ENCODE assay signal across 9 mouse cellular contexts in genomic region chr7:60003921-60004605, GRCm38 (mm10). TPM values are rescaled to one million over a fixed set of nuclear protein-coding genes. Genes with fewer than 3 reads are reported as not detected.
A peak's percentile ranks its signal among the peaks of the same experiment; 100 is the strongest.
DNase-seq lines count a peak whose midpoint lies in the region; ATAC-seq lines count a peak whose summit lies in the region.
"Had no signal": no experiment of that assay in that cellular context is flagged by ENCODE, and none has a peak within 500 bp of the region (broad histone marks: within the 10 kb centered on the region; RNA-seq: fewer than 3 reads in every experiment).

No protein-coding gene starts in this region.

- peak overlapping the region; percentile 73 for H3K4me2 ChIP-seq in heart, embryonic 12.5 days
- peak overlapping the region; percentile 54 for H3K4me2 ChIP-seq in kidney, embryonic 16.5 days (replicated peaks; ENCODE audit: low read depth, low read length)
- H3K4me2 ChIP-seq in limb, embryonic 15.5 days: peak overlapping the region; percentile 55
- H3K4me2 ChIP-seq in neural tube, embryonic 11.5 days (ENCODE audit: low read depth): peak overlapping the region; percentile 36

- H3K27ac ChIP-seq in heart, embryonic 12.5 days (ENCODE audit: poor library complexity, severe bottlenecking): peak overlapping the region; percentile 54
- peak overlapping the region; percentile 63 for H3K27ac ChIP-seq in kidney, embryonic 16.5 days (ENCODE audit: low read length)
- H3K27ac ChIP-seq in limb, embryonic 15.5 days: 0 out of 2 replicates have a peak overlapping the region, but pooled peaks have one; percentile 22
- H3K27ac ChIP-seq in neural tube, embryonic 11.5 days (ENCODE audit: low read depth, low read length): peak overlapping the region; percentile 47

- peaks cover 3% of the 10 kb centered on the region; the same call in 1 of the 2 replicates for H3K4me1 ChIP-seq in heart, embryonic 12.5 days (replicated peaks)
- no peaks in the 10 kb centered on the region for H3K4me1 ChIP-seq in kidney, embryonic 16.5 days (ENCODE audit: insufficient read depth, low read length)
- H3K4me1 ChIP-seq in limb, embryonic 15.5 days: 0 out of 2 replicates have a peak, but pooled peaks cover 6% of the 10 kb centered on the region
- no peaks in the 10 kb centered on the region for H3K4me1 ChIP-seq in neural tube, embryonic 11.5 days (ENCODE audit: control insufficient read depth, insufficient read depth, low read length)

- H3K9ac ChIP-seq in heart, embryonic 12.5 days: peak overlapping the region; percentile 75
- peak overlapping the region; percentile 68 for H3K9ac ChIP-seq in kidney, embryonic 16.5 days (replicated peaks; ENCODE audit: low read length)
- H3K9ac ChIP-seq in limb, embryonic 15.5 days: peak overlapping the region; percentile 26
- peak overlapping the region; percentile 41 for H3K9ac ChIP-seq in neural tube, embryonic 11.5 days (ENCODE audit: low read length)

- H3K27me3 ChIP-seq in heart, embryonic 12.5 days (replicated peaks): no peaks in the 10 kb centered on the region
- no peaks in the 10 kb centered on the region for H3K27me3 ChIP-seq in kidney, embryonic 16.5 days (ENCODE audit: insufficient read depth, low read length)
- no peaks in the 10 kb centered on the region for H3K27me3 ChIP-seq in limb, embryonic 15.5 days
- H3K27me3 ChIP-seq in neural tube, embryonic 11.5 days (ENCODE audit: control insufficient read depth, insufficient read depth, low read length): no peaks in the 10 kb centered on the region

- peaks cover 25% of the 10 kb centered on the region for H3K9me3 ChIP-seq in heart, embryonic 12.5 days (replicated peaks)
- H3K9me3 ChIP-seq in kidney, embryonic 16.5 days (ENCODE audit: low read length): peaks cover 19% of the 10 kb centered on the region
- no peaks in the 10 kb centered on the region; the same call in 1 of the 2 replicates for H3K9me3 ChIP-seq in limb, embryonic 15.5 days
- H3K9me3 ChIP-seq in neural tube, embryonic 11.5 days (ENCODE audit: control insufficient read depth, low read length): peaks cover 6% of the 10 kb centered on the region; the same call in 1 of the 2 replicates

- 51% methylated on average over 22 of the region's 22 CpGs for WGBS in heart, embryonic 12.5 days
- WGBS in kidney, embryonic 16.5 days: 44% methylated on average over 22 of the region's 22 CpGs
- WGBS in limb, embryonic 15.5 days: 51% methylated on average over 22 of the region's 22 CpGs
- 51% methylated on average over 22 of the region's 22 CpGs for WGBS in neural tube, embryonic 11.5 days

- peak; percentile 81 for ATAC-seq in heart, embryonic 12.5 days (ENCODE audit: insufficient number of reproducible peaks, low FRiP score)
- ATAC-seq in kidney, embryonic 16.5 days (ENCODE audit: low FRiP score, low TSS enrichment): peak; percentile 92
- 0 out of 2 replicates have a peak, but pooled peaks have one; percentile 52 for ATAC-seq in limb, embryonic 15.5 days (ENCODE audit: insufficient number of reproducible peaks, low FRiP score, low TSS enrichment, low read depth)
- peak; percentile 88 for ATAC-seq in neural tube, embryonic 11.5 days (ENCODE audit: insufficient read depth, low FRiP score, low TSS enrichment)
- ATAC-seq in granulocyte monocyte progenitor cell, adult 5-6 weeks (replicated peaks; ENCODE audit: poor library complexity, severe bottlenecking): no peak

- DNase-seq in 3T3-L1 (ENCODE audit: low read depth, low spot score): peak; percentile 18
- DNase-seq in T-cell, adult 2 months (ENCODE audit: low spot score): peak; percentile 27
- DNase-seq in embryo, embryonic 11 days: peak; percentile 77
- DNase-seq in neural tube, embryonic 11.5 days (ENCODE audit: low spot score): peak; percentile 78

- H3K36me3 ChIP-seq in heart, embryonic 12.5 days: no peaks in the 10 kb centered on the region
- no peaks in the 10 kb centered on the region for H3K36me3 ChIP-seq in kidney, embryonic 16.5 days (ENCODE audit: insufficient read depth, low read length)
- H3K36me3 ChIP-seq in limb, embryonic 15.5 days: no peaks in the 10 kb centered on the region
- no peaks in the 10 kb centered on the region for H3K36me3 ChIP-seq in neural tube, embryonic 11.5 days (ENCODE audit: control insufficient read depth, insufficient read depth, low read length)

- H3K4me3 ChIP-seq in heart, embryonic 12.5 days: peak overlapping the region; percentile 58
- H3K4me3 ChIP-seq in kidney, embryonic 16.5 days (ENCODE audit: low read length): peak overlapping the region; percentile 63
- peak overlapping the region; percentile 50 for H3K4me3 ChIP-seq in limb, embryonic 15.5 days
- H3K4me3 ChIP-seq in neural tube, embryonic 11.5 days (ENCODE audit: low read depth, low read length): peak overlapping the region; percentile 54

RNA-seq across cellular contexts. Expression of gene Snurf, which starts 0.8 kb away (rescaled TPM):
- polyA plus RNA-seq in heart, embryonic 12.5 days (2016; fragmentation: Nextera tagmentation; extraction: Ambion mirVana): 41.2 and 46.1 TPM in 2 replicates
- polyA plus RNA-seq in kidney, embryonic 16.5 days (2015; fragmentation: Nextera tagmentation; extraction: Ambion mirVana): 22.4 TPM in 2 replicates
- polyA plus RNA-seq in limb, embryonic 15.5 days (2015; fragmentation: Nextera tagmentation; extraction: Ambion mirVana): 17.2 and 23.1 TPM in 2 replicates
- 106 and 133 TPM in 2 replicates for polyA plus RNA-seq in neural tube, embryonic 11.5 days (2014; fragmentation: Nextera tagmentation; extraction: Ambion mirVana)
- total RNA-seq in granulocyte monocyte progenitor cell, adult 5-6 weeks (2014; fragmentation: Nextera tagmentation): not detected in 2 replicates
- total RNA-seq in granulocyte monocyte progenitor cell, adult 5-6 weeks (2017): not detected in 2 replicates
- total RNA-seq: common myeloid progenitor, adult 5-6 weeks had no signal

RNA-seq across cellular contexts. Expression of gene Gm38393, which starts 0.8 kb away (rescaled TPM):
- polyA plus RNA-seq in heart, embryonic 12.5 days (2016; fragmentation: Nextera tagmentation; extraction: Ambion mirVana): 0.19 and 0.64 TPM in 2 replicates
- 0.24 and 0.37 TPM in 2 replicates for polyA plus RNA-seq in kidney, embryonic 16.5 days (2015; fragmentation: Nextera tagmentation; extraction: Ambion mirVana)
- 0.15 TPM in 1 of 2 replicates, not detected in the other for polyA plus RNA-seq in limb, embryonic 15.5 days (2015; fragmentation: Nextera tagmentation; extraction: Ambion mirVana)
- polyA plus RNA-seq in neural tube, embryonic 11.5 days (2014; fragmentation: Nextera tagmentation; extraction: Ambion mirVana): 0.82 and 0.92 TPM in 2 replicates
- not detected in 2 replicates for total RNA-seq in granulocyte monocyte progenitor cell, adult 5-6 weeks (2014; fragmentation: Nextera tagmentation)
- not detected in 2 replicates for total RNA-seq in granulocyte monocyte progenitor cell, adult 5-6 weeks (2017)
- total RNA-seq: common myeloid progenitor, adult 5-6 weeks had no signal

Comparison
In these comparisons a context has a peak if more than half of its experiments do, and no peak if none do; other contexts are left out.
1. DNase-seq: peak in every context shown above with its lines; median percentile 78 in neural tube, embryonic 11.5 days; 77 in embryo, embryonic 11 days; 27 in T-cell, adult 2 months; 18 in 3T3-L1.